Mouse (Mus musculus): ENCODE measurements around the gene Ccdc158.

DNA sequence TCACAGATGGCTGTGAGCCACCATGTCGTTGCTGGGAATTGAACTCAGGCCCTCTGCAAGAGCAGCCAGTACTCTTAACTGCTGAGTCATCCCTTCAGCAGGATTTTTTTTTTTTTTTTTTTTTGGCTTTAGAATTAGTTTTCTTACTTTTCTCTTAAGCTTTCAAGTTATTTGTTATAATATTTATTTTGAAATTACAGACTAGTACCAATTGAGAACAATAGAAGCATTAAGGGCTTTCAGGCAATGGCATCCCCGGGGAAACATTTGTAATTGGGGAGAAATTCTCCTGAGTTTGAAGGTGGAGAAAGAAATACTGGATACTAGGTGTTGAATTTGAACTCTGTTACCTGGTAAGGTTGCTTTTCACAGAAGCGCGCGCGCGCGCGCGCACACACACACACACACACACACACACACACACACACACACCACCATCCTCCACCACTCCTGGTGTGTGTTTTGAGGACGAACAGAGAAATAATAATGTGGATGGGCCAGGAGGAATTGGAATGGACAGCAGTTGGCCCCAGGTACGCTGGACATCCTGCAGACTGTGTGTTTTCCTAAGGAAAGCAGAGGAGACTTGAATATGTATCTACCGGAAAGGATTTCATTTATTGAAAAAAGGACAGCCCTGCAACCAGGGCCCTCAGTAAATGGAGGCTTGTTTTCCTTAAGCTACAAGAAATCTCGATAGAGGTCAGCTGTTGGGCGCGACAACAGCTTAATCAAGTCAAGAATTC lies 9.8 kb upstream of the Ccdc158 start:
- no peak for TF ChIP-seq POLR2A (IDR thresholded peaks at IDR 0.05; ENCODE audit: control insufficient read depth, extremely low read depth, insufficient read depth, low read length, poor library complexity)
- no peak for TF ChIP-seq CTCF (IDR thresholded peaks at IDR 0.05; ENCODE audit: borderline replicate concordance, control insufficient read depth, extremely low read depth, insufficient read depth, low read length, poor library complexity)

Data from thymus, adult 2 months (tissue).